Mouse (Mus musculus): ENCODE data around the gene Adcy2. TPM values are rescaled to one million over a fixed set of nuclear protein-coding genes. Genes with fewer than 3 reads are reported as not detected.

Adcy2 gene
- polyA plus RNA-seq, 1 experiment, result not detected

DNA sequence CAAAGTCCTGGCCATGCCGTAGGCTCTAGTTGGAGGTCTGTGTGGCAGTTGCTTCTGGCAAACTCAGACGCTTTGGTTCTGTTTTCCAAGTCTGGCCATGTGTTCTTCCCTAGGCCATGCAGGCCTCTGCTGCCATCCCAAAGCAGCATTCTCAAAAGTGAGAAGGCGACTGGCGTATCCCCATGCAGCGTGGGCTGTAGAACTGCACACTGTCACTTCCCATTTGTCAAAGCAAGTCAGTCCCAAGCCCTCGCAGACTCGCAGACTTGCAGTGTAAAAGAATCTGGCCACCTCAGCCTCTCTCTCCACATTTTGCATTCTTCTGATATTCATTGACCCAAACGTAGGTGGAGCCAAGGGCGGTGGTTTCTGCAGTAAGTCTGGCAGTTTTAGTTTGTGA lies 249.5 kb downstream of the Adcy2 start:
- H3K4me3 ChIP-seq (replicated peaks), result no peak overlapping the region
- peaks cover 40% of the 10 kb centered on the region for H3K9me3 ChIP-seq
- H3K36me3 ChIP-seq (replicated peaks; ENCODE audit: low read length), result no peaks in the 10 kb centered on the region

DNA sequence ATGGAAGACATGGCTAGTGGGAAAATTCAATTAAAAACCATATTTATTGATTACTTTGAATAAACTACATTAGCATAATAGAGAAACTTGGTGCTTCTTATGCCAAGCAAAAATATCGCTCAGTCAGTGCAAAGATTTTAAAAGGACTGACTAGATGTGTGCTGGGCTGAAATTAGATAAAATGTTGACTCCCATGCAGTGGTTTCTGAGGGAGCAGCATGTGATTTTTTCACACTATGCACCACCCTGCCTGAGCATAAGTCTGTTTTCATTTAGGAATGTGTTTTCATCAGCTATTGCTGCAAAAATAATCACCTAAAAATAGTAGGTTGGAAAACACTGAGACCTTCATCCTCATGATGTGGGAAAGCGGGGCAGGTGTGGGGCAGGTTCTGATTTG lies 250.0 kb downstream of the Adcy2 start:
- no peak overlapping the region for H3K4me3 ChIP-seq (replicated peaks)
- peaks cover 40% of the 10 kb centered on the region for H3K9me3 ChIP-seq

More for the DNA sequence above, 249.5 kb downstream of the Adcy2 start:
- H3K4me1 ChIP-seq, result no peaks in the 10 kb centered on the region
- TF ChIP-seq GATA1 (IDR thresholded peaks at IDR 0.05; ENCODE audit: borderline replicate concordance, low read length), result no peak
- no peaks in the 10 kb centered on the region for H3K27me3 ChIP-seq (replicated peaks)

DNA sequence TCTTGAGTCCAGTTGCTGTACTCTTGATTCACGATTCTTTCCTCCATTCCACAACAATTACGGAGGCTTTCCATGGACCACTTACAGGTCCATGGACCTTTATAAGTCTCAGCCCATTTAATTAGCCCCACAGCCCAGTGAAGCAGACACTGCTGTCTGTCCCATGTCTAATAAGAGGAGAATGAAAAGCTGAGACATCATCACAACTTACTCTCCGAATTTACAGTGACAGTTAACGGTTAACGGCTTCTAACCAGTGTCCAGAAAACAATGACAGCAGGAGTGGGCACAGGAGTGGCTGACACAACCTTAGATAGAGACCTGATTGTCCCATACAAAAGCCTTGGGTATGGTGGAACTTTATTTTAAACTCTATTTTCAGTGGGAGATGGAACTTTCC lies 253.9 kb downstream of the Adcy2 start:
- no peak overlapping the region for H3K4me3 ChIP-seq (replicated peaks)
- no peaks in the 10 kb centered on the region for H3K36me3 ChIP-seq (replicated peaks; ENCODE audit: low read length)
- no peaks in the 10 kb centered on the region for H3K27me3 ChIP-seq (replicated peaks)
- H3K9me3 ChIP-seq, result peaks cover 39% of the 10 kb centered on the region
- H3K4me1 ChIP-seq, result no peaks in the 10 kb centered on the region
- TF ChIP-seq FLI1 (IDR thresholded peaks at IDR 0.05; ENCODE audit: low read length) (no peak), GATA1 (IDR thresholded peaks at IDR 0.05; ENCODE audit: borderline replicate concordance, low read length) (no peak)

More for the DNA sequence above, 250.0 kb downstream of the Adcy2 start:
- no peaks in the 10 kb centered on the region for H3K36me3 ChIP-seq (replicated peaks; ENCODE audit: low read length)
- TF ChIP-seq GATA1 (IDR thresholded peaks at IDR 0.05; ENCODE audit: borderline replicate concordance, low read length) (no peak), FLI1 (IDR thresholded peaks at IDR 0.05; ENCODE audit: low read length) (no peak)
- no peaks in the 10 kb centered on the region for H3K4me1 ChIP-seq
- H3K27me3 ChIP-seq (replicated peaks), result no peaks in the 10 kb centered on the region

DNA sequence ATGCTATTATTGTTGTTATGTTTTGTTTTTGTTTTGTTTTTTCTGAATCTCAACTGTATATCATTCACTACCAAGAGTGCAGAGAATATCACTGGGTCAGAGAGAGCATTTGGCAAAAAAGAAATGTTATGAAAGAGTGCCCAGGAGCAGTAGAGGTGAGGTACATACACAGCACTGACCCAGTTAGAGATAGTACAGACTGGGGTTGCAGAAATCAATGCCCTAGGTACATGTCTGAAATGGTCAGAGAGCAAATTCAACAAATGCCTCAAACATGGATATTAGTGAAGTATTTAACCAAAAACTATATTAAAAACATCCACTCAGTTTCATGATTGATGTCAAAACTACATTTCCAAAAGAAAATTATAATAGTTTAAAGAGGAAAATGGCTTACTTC lies 286.7 kb downstream of the Adcy2 start:
- no peak for TF ChIP-seq FLI1 (IDR thresholded peaks at IDR 0.05; ENCODE audit: low read length)
- TF ChIP-seq GATA1 (IDR thresholded peaks at IDR 0.05; ENCODE audit: borderline replicate concordance, low read length), result no peak
- H3K4me1 ChIP-seq, result no peaks in the 10 kb centered on the region
- peaks cover 35% of the 10 kb centered on the region for H3K9me3 ChIP-seq
- H3K27me3 ChIP-seq (replicated peaks), result no peaks in the 10 kb centered on the region
- H3K36me3 ChIP-seq (replicated peaks; ENCODE audit: low read length), result no peaks in the 10 kb centered on the region
- no peak overlapping the region for H3K4me3 ChIP-seq (replicated peaks)

DNA sequence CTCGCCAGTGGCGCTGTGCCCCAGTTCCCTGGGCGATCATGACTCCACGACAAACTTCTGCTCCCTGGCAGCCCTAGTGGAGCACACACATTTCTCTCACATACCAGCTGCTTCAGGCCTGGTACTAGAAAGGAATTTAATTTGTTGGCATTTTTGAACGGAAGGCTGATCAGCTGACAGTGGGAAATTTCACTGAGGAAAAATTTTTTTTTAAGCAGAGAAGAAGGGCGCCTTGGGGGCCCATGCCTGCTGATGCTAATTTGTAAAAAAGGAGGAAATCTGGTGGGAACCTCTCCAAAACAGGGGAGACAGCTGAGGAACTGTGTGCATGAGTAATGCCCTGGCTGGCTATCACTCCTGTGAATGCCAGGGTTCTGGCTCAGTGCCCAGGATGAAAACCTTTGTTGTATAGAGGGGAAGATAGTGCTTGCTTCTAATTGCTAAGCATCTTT lies 292.0 kb downstream of the Adcy2 start:
- Histone ChIP-seq H3K27me3 (replicated peaks) (no peaks in the 10 kb centered on the region), H3K4me3 (replicated peaks) (no peak overlapping the region), H3K9me3 (peaks cover 37% of the 10 kb centered on the region), H3K36me3 (replicated peaks; ENCODE audit: low read length) (no peaks in the 10 kb centered on the region), H3K4me1 (no peaks in the 10 kb centered on the region)
- TF ChIP-seq GATA1 (IDR thresholded peaks at IDR 0.05; ENCODE audit: borderline replicate concordance, low read length), result no peak
- TF ChIP-seq FLI1 (IDR thresholded peaks at IDR 0.05; ENCODE audit: low read length), result no peak

DNA sequence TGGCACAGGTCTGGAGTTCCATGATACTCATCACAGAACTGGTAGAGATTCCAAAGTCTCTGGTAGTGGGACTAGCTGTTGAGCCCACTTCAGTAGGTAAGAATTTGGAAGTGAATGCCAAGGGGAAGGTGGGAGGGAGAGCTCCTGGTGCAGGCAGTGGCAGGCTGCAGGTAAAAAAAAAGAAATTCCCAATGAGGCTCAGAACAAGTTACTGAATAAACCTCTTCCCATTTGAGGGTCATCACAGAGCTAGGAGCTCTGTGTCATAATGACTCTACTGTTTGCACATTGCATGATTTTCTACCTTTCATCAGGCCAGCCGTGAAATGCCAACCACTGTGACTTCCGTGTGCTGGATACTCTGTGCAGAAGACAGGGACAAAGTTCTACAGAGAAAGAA lies 314.4 kb downstream of the Adcy2 start:
- Histone ChIP-seq H3K4me3 (replicated peaks) (no peak overlapping the region), H3K4me1 (no peaks in the 10 kb centered on the region), H3K27me3 (replicated peaks) (no peaks in the 10 kb centered on the region), H3K36me3 (replicated peaks; ENCODE audit: low read length) (no peaks in the 10 kb centered on the region), H3K9me3 (peaks cover 34% of the 10 kb centered on the region)
- TF ChIP-seq GATA1 (IDR thresholded peaks at IDR 0.05; ENCODE audit: borderline replicate concordance, low read length) (no peak), FLI1 (IDR thresholded peaks at IDR 0.05; ENCODE audit: low read length) (no peak)

DNA sequence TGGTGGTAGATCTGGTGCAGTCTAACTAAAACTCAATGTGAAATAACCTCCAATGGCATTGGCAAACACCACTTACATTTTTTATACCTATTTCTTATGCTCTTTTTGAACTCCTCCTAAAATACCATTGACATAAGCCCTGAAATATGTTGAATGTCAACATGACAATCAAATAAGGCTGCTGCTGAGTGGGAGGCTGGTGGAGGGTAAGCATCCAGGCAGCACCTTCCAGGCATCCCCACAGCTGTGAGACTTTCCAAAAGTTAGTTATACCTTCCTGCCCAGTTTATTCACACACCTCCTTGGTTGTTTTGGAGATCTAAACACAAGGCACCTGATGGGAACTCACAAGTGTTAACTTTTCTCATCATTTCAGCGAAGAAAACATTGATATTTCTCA lies 318.9 kb downstream of the Adcy2 start:
- no peaks in the 10 kb centered on the region for H3K36me3 ChIP-seq (replicated peaks; ENCODE audit: low read length)
- peaks cover 39% of the 10 kb centered on the region for H3K9me3 ChIP-seq
- no peaks in the 10 kb centered on the region for H3K27me3 ChIP-seq (replicated peaks)
- H3K4me3 ChIP-seq (replicated peaks), result no peak overlapping the region
- TF ChIP-seq FLI1 (IDR thresholded peaks at IDR 0.05; ENCODE audit: low read length) (no peak), GATA1 (IDR thresholded peaks at IDR 0.05; ENCODE audit: borderline replicate concordance, low read length) (no peak)
- H3K4me1 ChIP-seq, result no peaks in the 10 kb centered on the region

DNA sequence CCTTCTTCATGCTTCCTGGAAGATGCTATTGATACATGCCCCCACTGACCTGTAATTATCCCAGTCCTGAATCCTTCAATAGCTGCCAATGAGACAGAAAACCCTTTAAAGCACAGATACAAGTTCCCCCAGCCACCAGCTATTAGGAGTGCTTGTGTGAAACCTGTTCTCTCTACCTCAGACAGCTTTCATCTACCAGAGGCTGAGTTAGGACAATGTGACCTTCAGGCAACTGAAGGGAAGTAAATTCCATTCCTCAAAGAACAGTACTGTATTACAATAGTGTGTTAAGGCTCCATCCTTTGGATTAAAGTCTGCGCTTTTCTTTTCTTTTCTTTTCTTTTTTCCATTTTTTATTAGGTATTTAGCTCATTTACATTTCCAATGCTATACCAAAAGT lies 356.6 kb downstream of the Adcy2 start:
- H3K27me3 ChIP-seq (replicated peaks), result no peaks in the 10 kb centered on the region
- H3K36me3 ChIP-seq (replicated peaks; ENCODE audit: low read length), result no peaks in the 10 kb centered on the region
- no peak overlapping the region for H3K4me3 ChIP-seq (replicated peaks)
- TF ChIP-seq GATA1 (IDR thresholded peaks at IDR 0.05; ENCODE audit: borderline replicate concordance, low read length) (no peak), FLI1 (IDR thresholded peaks at IDR 0.05; ENCODE audit: low read length) (no peak)
- H3K4me1 ChIP-seq, result no peaks in the 10 kb centered on the region
- peaks cover 37% of the 10 kb centered on the region for H3K9me3 ChIP-seq

DNA sequence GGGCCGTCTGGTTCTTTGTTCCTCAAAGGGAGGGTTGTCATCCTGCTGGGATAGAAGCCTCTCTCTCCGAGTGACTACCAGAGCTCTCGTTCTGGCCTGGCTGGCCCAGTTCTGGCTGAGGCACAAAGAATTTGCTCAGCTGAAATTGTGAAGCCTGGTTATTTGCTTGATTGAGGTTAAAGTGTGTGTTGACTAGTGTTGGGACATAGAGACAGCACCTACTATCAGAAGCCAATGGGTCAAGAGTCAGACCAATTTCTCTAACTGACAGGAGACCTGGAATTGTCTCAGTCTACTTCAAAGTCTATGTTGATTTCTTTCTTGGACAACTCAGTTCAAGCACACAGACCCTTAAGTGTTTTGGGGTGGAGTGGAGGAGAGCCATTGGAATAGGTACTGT lies 372.3 kb downstream of the Adcy2 start:
- H3K36me3 ChIP-seq (replicated peaks; ENCODE audit: low read length), result no peaks in the 10 kb centered on the region
- H3K27me3 ChIP-seq (replicated peaks), result no peaks in the 10 kb centered on the region
- peaks cover 44% of the 10 kb centered on the region for H3K9me3 ChIP-seq
- no peaks in the 10 kb centered on the region for H3K4me1 ChIP-seq
- TF ChIP-seq GATA1 (IDR thresholded peaks at IDR 0.05; ENCODE audit: borderline replicate concordance, low read length) (no peak), FLI1 (IDR thresholded peaks at IDR 0.05; ENCODE audit: low read length) (no peak)
- no peak overlapping the region for H3K4me3 ChIP-seq (replicated peaks)

DNA sequence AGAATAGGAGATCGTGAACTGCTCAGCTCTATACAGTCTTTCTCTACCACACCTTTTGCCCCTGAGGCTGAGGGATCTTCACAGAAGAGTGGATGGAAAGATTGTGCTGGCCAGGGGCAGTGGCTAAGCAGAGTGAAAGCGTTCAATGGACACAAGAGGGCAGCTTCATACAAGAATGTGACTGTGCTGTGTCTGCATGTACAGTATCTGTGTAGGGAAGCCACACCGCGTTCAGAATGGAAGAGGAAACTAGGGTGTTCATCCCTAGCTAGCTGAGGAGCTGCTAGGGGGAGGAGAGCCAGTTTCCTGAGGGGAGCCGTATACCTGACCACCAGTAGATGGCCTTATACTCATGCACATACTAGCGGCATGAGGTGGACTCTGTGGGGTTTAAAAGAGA lies 376.5 kb downstream of the Adcy2 start:
- Histone ChIP-seq H3K36me3 (replicated peaks; ENCODE audit: low read length) (no peaks in the 10 kb centered on the region), H3K4me1 (no peaks in the 10 kb centered on the region), H3K9me3 (peaks cover 21% of the 10 kb centered on the region), H3K27me3 (replicated peaks) (no peaks in the 10 kb centered on the region), H3K4me3 (replicated peaks) (no peak overlapping the region)
- TF ChIP-seq GATA1 (IDR thresholded peaks at IDR 0.05; ENCODE audit: borderline replicate concordance, low read length), result no peak
- no peak for TF ChIP-seq FLI1 (IDR thresholded peaks at IDR 0.05; ENCODE audit: low read length)

Data from megakaryocyte, embryonic 14.5 days (primary cell).